Mouse (Mus musculus) G1E (cell line): Measurements from ENCODE around the gene Khdc4. TPM values are rescaled to one million over a fixed set of nuclear protein-coding genes. Genes with fewer than 3 reads are reported as not detected.

Experiments
- ATAC-seq: 2 replicates; pipeline ENCODE4 v1.8.0; 2016; ENCODE audit warnings: mild to moderate bottlenecking; ENCODE audit not compliant: insufficient number of reproducible peaks, poor library complexity, low FRiP score, severe bottlenecking; ENCODE audit errors: extremely low read depth
- DNase-seq: peaks from one replicate; pipeline ENCODE4 v3.0.0; 2012; ENCODE audit warnings: low spot score
- H3K27me3 ChIP-seq: 2 replicates; pipeline ENCODE4 v1.6.1; 2012; ENCODE audit warnings: mild to moderate bottlenecking, low read length, inconsistent platforms; ENCODE audit not compliant: insufficient read depth
- H3K36me3 ChIP-seq: replicated peaks from 2 replicates; pipeline ENCODE3; 2012; ENCODE audit warnings: mild to moderate bottlenecking, inconsistent platforms
- H3K4me1 ChIP-seq: 2 replicates; pipeline ENCODE4 v1.6.1; 2012; ENCODE audit warnings: low read depth, low read length, inconsistent platforms, mixed read lengths; ENCODE audit not compliant: insufficient read depth
- H3K4me3 ChIP-seq: 2 replicates; pipeline ENCODE4 v1.5.1; 2012; ENCODE audit warnings: low read depth, mild to moderate bottlenecking, inconsistent platforms, low read length, moderate library complexity, mixed read lengths
- H3K9me3 ChIP-seq: replicated peaks from 2 replicates; pipeline ENCODE4 v1.6.1; 2012; ENCODE audit warnings: inconsistent platforms
- CTCF ChIP-seq: IDR thresholded peaks from 2 replicates; pipeline ENCODE4 v1.5.1; 2012; ENCODE audit warnings: low read depth, low read length, inconsistent platforms, mixed read lengths
- GATA1 ChIP-seq: IDR thresholded peaks from 2 replicates; pipeline ENCODE4 v1.6.1; 2012; ENCODE audit warnings: borderline replicate concordance, low read length, inconsistent platforms, mixed read lengths
- GATA2 ChIP-seq: IDR thresholded peaks from 2 replicates; pipeline ENCODE4 v1.6.1; 2012; ENCODE audit warnings: low read depth, low read length, inconsistent platforms, borderline replicate concordance
- POLR2AphosphoS5 ChIP-seq: IDR thresholded peaks from 2 replicates; pipeline ENCODE4 v1.6.1; 2012; ENCODE audit warnings: low read depth, low read length, inconsistent platforms; ENCODE audit not compliant: insufficient replicate concordance
- TAL1 ChIP-seq: conservative IDR thresholded peaks from 2 replicates; pipeline ENCODE4 v1.6.1; 2012; ENCODE audit warnings: low read depth, low read length, inconsistent platforms, mixed read lengths
- polyA plus RNA-seq: library from polyadenylated mRNA; stranded (reverse); fragments of >175 nt; gene quantifications from 2 replicates; pipeline ENCODE4 v1.2.3, GENCODE M21; 2012
- total RNA-seq, 2 experiments: library from RNA; stranded (forward) in 1 of 2; stranded (reverse) in 1 of 2; fragments of 200-1000 nt in 1 of 2; fragments of >200 nt in 1 of 2; fragmentation: Nextera tagmentation in 1 of 2; gene quantifications; 2 replicates each; pipeline ENCODE4 v1.2.3; 2014 to 2017

Gene Khdc4
- total and polyA plus RNA-seq, 3 experiments, result 18.5 to 102 (median 83.9) TPM

DNA sequence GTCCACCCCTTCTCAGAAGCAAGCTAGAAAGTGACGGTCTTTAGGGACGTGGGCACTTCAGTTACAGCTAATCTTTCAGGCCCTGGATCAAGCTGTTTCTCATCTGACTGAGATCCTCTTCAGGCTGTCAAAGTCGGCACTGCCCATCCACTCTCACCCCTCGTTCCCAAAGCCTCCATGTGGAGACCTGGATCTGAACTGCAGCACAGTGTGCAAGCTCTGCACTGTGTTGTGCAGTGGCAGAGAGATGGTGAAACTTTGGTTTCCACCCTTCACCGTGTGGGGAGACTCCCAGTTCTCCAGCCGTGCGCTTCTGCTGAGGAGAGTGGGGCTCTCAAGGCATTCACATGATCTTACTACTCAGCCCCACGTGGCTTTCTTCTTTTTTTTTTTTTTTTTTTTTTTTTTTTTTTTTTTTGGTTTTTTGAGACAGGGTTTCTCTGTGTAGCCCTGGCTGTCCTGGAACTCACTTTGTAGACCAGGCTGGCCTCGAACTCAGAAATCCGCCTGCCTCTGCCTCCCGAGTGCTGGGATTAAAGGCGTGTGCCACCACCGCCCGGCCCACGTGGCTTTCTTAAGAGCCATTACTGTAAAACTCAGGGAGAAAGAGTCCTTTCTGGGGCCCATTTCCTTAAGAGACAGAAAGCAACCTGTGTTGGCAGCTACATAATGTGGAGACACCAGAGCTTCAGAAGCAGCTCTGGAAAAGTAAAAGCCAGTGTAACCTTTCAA is 60.7 kb downstream of the Khdc4 start:
- Histone ChIP-seq H3K36me3 (no peaks in the 10 kb centered on the region), H3K4me3 (no peak overlapping the region; the same call in 1 of the 2 replicates), H3K9me3 (no peaks in the 10 kb centered on the region), H3K27me3 (peaks cover 5% of the 10 kb centered on the region; the same call in 1 of the 2 replicates), H3K4me1 (peaks cover 23% of the 10 kb centered on the region)
- DNase-seq (no peak), ATAC-seq (no peak)
- TF ChIP-seq TAL1 (no peak), GATA2 (no peak), CTCF (no peak), POLR2AphosphoS5 (no peak)

DNA sequence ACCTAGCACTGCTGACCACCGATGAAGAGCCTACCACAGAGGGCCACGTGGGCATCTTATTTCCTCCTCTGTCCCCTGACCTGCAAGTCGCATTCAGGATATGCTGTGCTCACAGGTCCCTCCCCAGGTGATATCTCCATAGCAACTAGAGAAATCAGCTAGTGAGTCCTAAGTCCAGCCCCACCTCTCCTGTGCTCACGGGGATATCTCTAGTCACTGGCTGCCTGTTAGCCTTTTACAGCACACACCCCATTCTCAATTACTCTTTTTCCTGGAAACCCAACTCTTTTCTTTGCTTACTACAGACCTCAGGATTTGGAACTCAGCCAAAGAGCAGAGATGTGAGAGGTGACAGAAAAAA is 61.2 kb downstream of the Khdc4 start:
- Histone ChIP-seq H3K9me3 (no peaks in the 10 kb centered on the region), H3K36me3 (no peaks in the 10 kb centered on the region), H3K27me3 (peaks cover 6% of the 10 kb centered on the region; the same call in 1 of the 2 replicates), H3K4me3 (no peak overlapping the region), H3K4me1 (peaks cover 23% of the 10 kb centered on the region)
- ATAC-seq (no peak), DNase-seq (no peak)
- TF ChIP-seq CTCF, result no peak

DNA sequence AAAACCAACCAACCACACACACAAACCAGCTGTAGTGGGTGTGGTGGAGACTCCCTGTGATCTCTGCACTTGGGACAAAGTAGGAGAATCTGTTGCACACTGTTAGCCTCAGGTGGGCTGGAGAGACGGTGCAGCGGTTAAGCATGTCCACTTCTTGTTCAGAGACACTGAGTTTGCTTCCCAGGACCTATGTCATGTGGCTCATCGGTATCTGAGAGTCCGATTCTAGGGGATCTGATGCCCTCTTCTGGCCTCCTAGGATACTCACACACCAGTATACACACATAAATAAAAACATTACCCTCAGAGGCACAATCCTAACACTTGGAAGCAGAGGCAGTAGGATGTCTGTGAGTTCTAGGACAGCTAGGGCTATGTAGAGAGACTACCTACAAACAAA is 68.7 kb downstream of the Khdc4 start:
- H3K9me3 ChIP-seq, result no peaks in the 10 kb centered on the region
- no peak overlapping the region for H3K4me3 ChIP-seq
- no peak for DNase-seq
- H3K36me3 ChIP-seq, result no peaks in the 10 kb centered on the region
- H3K4me1 ChIP-seq, result peaks cover 20% of the 10 kb centered on the region
- ATAC-seq, result no peak
- H3K27me3 ChIP-seq, result peaks cover 12% of the 10 kb centered on the region; the same call in 1 of the 2 replicates
- no peak for TF ChIP-seq TAL1
- TF ChIP-seq GATA2, result no peak
- no peak for TF ChIP-seq POLR2AphosphoS5
- no peak for TF ChIP-seq CTCF
- TF ChIP-seq GATA1, result no peak

DNA sequence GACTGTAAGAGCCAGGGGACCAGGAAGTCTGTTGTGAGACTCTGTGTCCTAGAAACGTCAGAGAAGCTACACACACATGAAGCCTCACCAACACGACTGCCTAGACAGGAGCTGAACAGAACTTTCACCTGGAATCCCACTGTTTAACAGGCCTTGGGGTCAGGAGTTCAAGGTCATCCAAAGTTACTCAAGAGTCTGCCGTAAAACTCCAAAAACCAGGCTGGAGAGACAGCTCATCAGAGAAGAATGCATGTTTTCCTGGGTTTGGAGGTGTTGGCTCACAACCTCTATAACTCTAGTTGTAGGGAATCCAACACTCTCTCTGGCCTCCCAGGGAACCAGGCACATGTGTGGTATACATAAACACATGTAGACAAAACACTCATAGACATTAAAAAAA is 69.9 kb downstream of the Khdc4 start:
- DNase-seq (no peak), ATAC-seq (no peak)
- TF ChIP-seq CTCF, result no peak
- no peak for TF ChIP-seq TAL1
- TF ChIP-seq POLR2AphosphoS5, result no peak
- no peak for TF ChIP-seq GATA2
- no peak for TF ChIP-seq GATA1
- H3K36me3 ChIP-seq, result no peaks in the 10 kb centered on the region
- H3K27me3 ChIP-seq, result peaks cover 12% of the 10 kb centered on the region; the same call in 1 of the 2 replicates
- H3K9me3 ChIP-seq, result no peaks in the 10 kb centered on the region
- H3K4me3 ChIP-seq, result no peak overlapping the region
- H3K4me1 ChIP-seq, result peaks cover 20% of the 10 kb centered on the region

DNA sequence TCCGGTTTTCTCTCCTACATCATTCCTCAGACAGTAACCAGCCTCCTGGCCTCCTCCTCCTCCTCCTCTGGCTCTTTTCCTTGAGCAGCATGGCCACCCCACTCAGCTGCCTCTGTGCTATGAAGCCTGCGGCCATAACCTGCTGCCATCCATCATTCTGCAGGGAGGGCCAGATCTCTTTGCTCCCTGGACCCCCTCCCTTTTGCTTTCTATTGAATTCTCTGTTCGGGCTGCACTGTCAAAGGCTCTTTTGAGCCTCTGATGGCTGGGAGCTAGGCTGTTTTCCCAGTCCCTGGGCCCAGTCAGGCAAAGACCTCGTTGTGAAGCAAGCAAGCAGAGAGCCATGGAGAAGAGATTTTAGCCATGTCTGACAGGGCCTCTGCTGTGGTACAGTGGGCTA is 70.7 kb downstream of the Khdc4 start:
- ATAC-seq, result no peak
- no peaks in the 10 kb centered on the region for H3K9me3 ChIP-seq
- DNase-seq, result no peak
- H3K36me3 ChIP-seq, result no peaks in the 10 kb centered on the region
- TF ChIP-seq GATA1 (no peak), TAL1 (no peak), POLR2AphosphoS5 (no peak), CTCF (no peak), GATA2 (no peak)
- H3K4me1 ChIP-seq, result peaks cover 20% of the 10 kb centered on the region
- peaks cover 12% of the 10 kb centered on the region; the same call in 1 of the 2 replicates for H3K27me3 ChIP-seq
- no peak overlapping the region for H3K4me3 ChIP-seq

DNA sequence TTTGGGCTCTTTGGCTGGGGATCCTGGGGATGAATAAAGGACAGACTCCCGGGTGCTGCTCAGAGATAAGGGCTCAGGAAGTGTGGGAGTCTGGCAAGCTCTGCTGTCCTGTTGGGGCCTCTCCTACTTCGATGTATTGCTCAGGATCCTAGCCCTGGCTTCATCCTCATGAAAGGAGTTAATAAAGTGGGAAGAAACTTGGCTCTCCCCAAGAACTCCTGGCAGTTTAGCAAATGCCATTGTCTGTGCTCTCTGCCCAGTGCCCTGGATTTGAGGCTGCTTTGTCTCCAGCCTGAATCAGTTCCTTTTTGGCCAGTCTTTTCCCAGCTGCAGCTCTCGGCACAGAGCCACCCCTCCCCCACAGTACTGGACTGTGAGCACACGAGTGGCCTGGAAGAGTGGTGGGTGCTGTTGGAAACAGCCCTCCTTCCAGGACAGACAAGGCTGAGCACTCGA is 72.5 kb downstream of the Khdc4 start:
- no peak for DNase-seq
- no peaks in the 10 kb centered on the region for H3K9me3 ChIP-seq

More for the DNA sequence above, 72.5 kb downstream of the Khdc4 start:
- Histone ChIP-seq H3K27me3 (peaks cover 17% of the 10 kb centered on the region; the same call in 1 of the 2 replicates), H3K4me1 (peaks cover 20% of the 10 kb centered on the region), H3K36me3 (no peaks in the 10 kb centered on the region), H3K4me3 (peak overlapping the region; percentile 28; the same call in 1 of the 2 replicates)
- no peak; the same call in 1 of the 2 replicates for ATAC-seq
- TF ChIP-seq GATA2, result no peak
- no peak for TF ChIP-seq POLR2AphosphoS5
